Comparison of ENCODE assay signal across 8 mouse cellular contexts in genomic region chr11:104608249-104608920, GRCm38 (mm10). TPM values are rescaled to one million over a fixed set of nuclear protein-coding genes. Genes with fewer than 3 reads are reported as not detected.
DNase-seq lines count a peak whose midpoint lies in the region; ATAC-seq and TF ChIP-seq lines count a peak whose summit lies in the region.

No protein-coding gene starts in this region.

- ATAC-seq in heart, embryonic 15.5 days (replicated peaks; ENCODE audit: insufficient number of reproducible peaks, insufficient read depth, low FRiP score, low read depth) = peak; percentile 23; the same call in 1 of the 2 replicates
- ATAC-seq in Patski = peak; percentile 6
- ATAC-seq in hindbrain, embryonic 12.5 days (ENCODE audit: low FRiP score) = peak; percentile 60
- ATAC-seq in midbrain, embryonic 11.5 days (ENCODE audit: low FRiP score) = no peak; the same call in none of the 2 replicates

- peak overlapping the region; percentile 98 for H3K4me2 ChIP-seq in heart, embryonic 15.5 days
- H3K4me2 ChIP-seq in hindbrain, embryonic 12.5 days (replicated peaks) = peak overlapping the region; percentile 97
- H3K4me2 ChIP-seq in midbrain, embryonic 11.5 days = peak overlapping the region; percentile 96

- in situ Hi-C loops in Patski (cut with MboI; ENCODE audit: low pct_unique_long_range_greater_than_20kb) = loop anchor here (10.0 kb wide), 1 partner anchor 516 kb away; the partner anchor contains the start of gene Mettl2

- CTCF ChIA-PET in Patski (lab: Charles Lee) = interaction anchor here (0.8 to 2.9 kb wide), 6 partner anchors 11 to 63 kb away, joined by 3 to 12 read pairs (median 3); no protein-coding TSS in a partner anchor

- H3K9me3 ChIP-seq in heart, embryonic 15.5 days (replicated peaks) = no peaks in the 10 kb centered on the region
- no peaks in the 10 kb centered on the region for H3K9me3 ChIP-seq in hindbrain, embryonic 12.5 days (replicated peaks)
- no peaks in the 10 kb centered on the region for H3K9me3 ChIP-seq in midbrain, embryonic 11.5 days (ENCODE audit: control insufficient read depth, low read length)

- POLR2A ChIA-PET in Patski (lab: Charles Lee) = interaction anchor here (0.7 to 1.2 kb wide), 2 partner anchors 18 to 41 kb away, joined by 3 read pairs; no protein-coding TSS in a partner anchor

- H3K27me3 ChIP-seq in heart, embryonic 15.5 days = 0 out of 2 replicates have a peak, but pooled peaks cover 2% of the 10 kb centered on the region
- H3K27me3 ChIP-seq in Patski = no peaks in the 10 kb centered on the region
- H3K27me3 ChIP-seq in hindbrain, embryonic 12.5 days = peaks cover 55% of the 10 kb centered on the region
- H3K27me3 ChIP-seq in midbrain, embryonic 11.5 days (ENCODE audit: control insufficient read depth, insufficient read depth, low read length) = peaks cover 18% of the 10 kb centered on the region

- 4% methylated on average over 23 of the region's 23 CpGs for WGBS in heart, embryonic 15.5 days
- 2% methylated on average over 23 of the region's 23 CpGs for WGBS in hindbrain, embryonic 12.5 days
- WGBS in midbrain, embryonic 11.5 days = 2% methylated on average over 23 of the region's 23 CpGs

- H3K4me3 ChIP-seq in heart, embryonic 15.5 days = peak overlapping the region; percentile 67
- H3K4me3 ChIP-seq in hindbrain, embryonic 12.5 days = peak overlapping the region; percentile 53
- H3K4me3 ChIP-seq in midbrain, embryonic 11.5 days (ENCODE audit: low read depth, low read length) = peak overlapping the region; percentile 52

- no peaks in the 10 kb centered on the region for H3K36me3 ChIP-seq in heart, embryonic 15.5 days
- H3K36me3 ChIP-seq in hindbrain, embryonic 12.5 days = no peaks in the 10 kb centered on the region
- no peaks in the 10 kb centered on the region for H3K36me3 ChIP-seq in midbrain, embryonic 11.5 days (ENCODE audit: control insufficient read depth, insufficient read depth, low read length)

- no peak for TF ChIP-seq CTCF in Patski (IDR thresholded peaks at IDR 0.05)

- H3K4me1 ChIP-seq in heart, embryonic 15.5 days (replicated peaks) = peaks cover 9% of the 10 kb centered on the region
- H3K4me1 ChIP-seq in hindbrain, embryonic 12.5 days = peaks cover 4% of the 10 kb centered on the region; the same call in 1 of the 2 replicates
- peaks cover 5% of the 10 kb centered on the region for H3K4me1 ChIP-seq in midbrain, embryonic 11.5 days (ENCODE audit: control insufficient read depth, insufficient read depth, low read length)

- H3K9ac ChIP-seq in heart, embryonic 15.5 days = peak overlapping the region; percentile 72
- H3K9ac ChIP-seq in hindbrain, embryonic 12.5 days = peak overlapping the region; percentile 59
- H3K9ac ChIP-seq in midbrain, embryonic 11.5 days (ENCODE audit: low read length) = peak overlapping the region; percentile 53

- peak overlapping the region; percentile 36; the same call in 1 of the 2 replicates for H3K27ac ChIP-seq in heart, embryonic 15.5 days
- H3K27ac ChIP-seq in hindbrain, embryonic 12.5 days = no peak overlapping the region
- H3K27ac ChIP-seq in midbrain, embryonic 11.5 days (ENCODE audit: low read depth, low read length) = no peak overlapping the region

- DNase-seq in heart, postnatal 4 days = no peak
- no peak for DNase-seq in Patski (ENCODE audit: low read depth, low spot score)
- DNase-seq in midbrain, embryonic 11.5 days (ENCODE audit: low spot score, missing footprints) = no peak
- DNase-seq in right cerebral cortex, adult 18-20 months = no peak
- DNase-seq in thymus, adult 18-20 months = no peak
- no peak for DNase-seq in spleen, postnatal 14 days (ENCODE audit: low spot score in 2 of 2)

RNA-seq across cellular contexts. Expression of gene Itgb3, which starts 0.6 kb away (rescaled TPM):
- 3.7 and 5.4 TPM in 2 replicates for polyA plus RNA-seq in heart, embryonic 15.5 days (2015; fragmentation: Nextera tagmentation; extraction: Ambion mirVana)
- 1 to 10 TPM; 6.8 to 6.9 TPM for total RNA-seq in heart, postnatal 4 days (2021)
- 25.3 TPM for polyA plus RNA-seq in Patski (2021)
- 2.9 and 3.4 TPM in 2 replicates for polyA plus RNA-seq in hindbrain, embryonic 12.5 days (2016; fragmentation: Nextera tagmentation; extraction: Ambion mirVana)
- 1.5 and 1.7 TPM in 2 replicates for polyA plus RNA-seq in midbrain, embryonic 11.5 days (2014; fragmentation: Nextera tagmentation; extraction: Ambion mirVana)

RNA-seq across cellular contexts. Expression of gene Myl4, which starts 57.9 kb away (rescaled TPM):
- 1,694 and 1,744 TPM in 2 replicates for polyA plus RNA-seq in heart, embryonic 15.5 days (2015; fragmentation: Nextera tagmentation; extraction: Ambion mirVana)
- total RNA-seq in heart, postnatal 4 days (2021) = 100 to 1,000 TPM; 908 to 955 TPM
- polyA plus RNA-seq in Patski (2021) = 1.3 TPM
- 6.1 and 17.5 TPM in 2 replicates for polyA plus RNA-seq in hindbrain, embryonic 12.5 days (2016; fragmentation: Nextera tagmentation; extraction: Ambion mirVana)
- polyA plus RNA-seq in midbrain, embryonic 11.5 days (2014; fragmentation: Nextera tagmentation; extraction: Ambion mirVana) = 1.1 and 1.7 TPM in 2 replicates

RNA-seq across cellular contexts. Expression of gene Cdc27, which starts 58.0 kb away (rescaled TPM):
- polyA plus RNA-seq in heart, embryonic 15.5 days (2015; fragmentation: Nextera tagmentation; extraction: Ambion mirVana) = 25.7 and 28.8 TPM in 2 replicates
- 10 to 100 TPM; 44.5 to 49.0 TPM for total RNA-seq in heart, postnatal 4 days (2021)
- polyA plus RNA-seq in Patski (2021) = 43.9 TPM
- polyA plus RNA-seq in hindbrain, embryonic 12.5 days (2016; fragmentation: Nextera tagmentation; extraction: Ambion mirVana) = 47.6 and 50.4 TPM in 2 replicates
- polyA plus RNA-seq in midbrain, embryonic 11.5 days (2014; fragmentation: Nextera tagmentation; extraction: Ambion mirVana) = 59.0 and 65.9 TPM in 2 replicates

Comparison
In these comparisons a context has a peak if more than half of its experiments do, and no peak if none do; other contexts are left out.
1. RNA of gene Myl4, which starts 57.9 kb away (polyA plus RNA-seq): 1,694 to 1,744 TPM in heart, embryonic 15.5 days; 6.1 to 17.5 TPM in hindbrain, embryonic 12.5 days, 1.3 TPM in Patski (single experiment) and 1.1 to 1.7 TPM in midbrain, embryonic 11.5 days; every median in the first group is over 10 times any median in the second.
2. Peak in every context shown above with its lines, with median percentiles within 50 percentile points of each other: H3K4me2 ChIP-seq, H3K4me3 ChIP-seq and H3K9ac ChIP-seq.